Mouse (Mus musculus) spleen, adult 2 months (tissue): Measurements from ENCODE around the gene Atp1a1. TPM values are rescaled to one million over a fixed set of nuclear protein-coding genes. Genes with fewer than 3 reads are reported as not detected.

Experiments
- DNase-seq, 2 experiments: peaks; one replicate each; pipeline versions ENCODE4 v3.0.0 to v3.0.0-alpha.2; 2012 to 2021; ENCODE audit warnings: low spot score in 2 of 2, low read depth in 1 of 2
- H3K27ac ChIP-seq: fragments of 200-500 bp; 2 replicates; pipeline ENCODE4 v1.5.1; 2012; ENCODE audit warnings: low read length, inconsistent platforms; ENCODE audit not compliant: insufficient read depth
- H3K27me3 ChIP-seq: fragments of 200-500 bp; 2 replicates; pipeline ENCODE4 v1.6.1; 2012; ENCODE audit warnings: mild to moderate bottlenecking, moderate library complexity, low read length, inconsistent platforms; ENCODE audit not compliant: control insufficient read depth, insufficient read depth
- H3K36me3 ChIP-seq: fragments of 200-500 bp; 2 replicates; pipeline ENCODE4 v1.6.1; 2012; ENCODE audit warnings: mild to moderate bottlenecking, low read length, inconsistent platforms; ENCODE audit not compliant: control insufficient read depth, insufficient read depth
- H3K4me1 ChIP-seq: fragments of 200-500 bp; 2 replicates; pipeline ENCODE4 v1.6.1; 2011; ENCODE audit warnings: inconsistent platforms; ENCODE audit not compliant: control insufficient read depth, insufficient read depth, insufficient read length
- H3K4me3 ChIP-seq: fragments of 200-500 bp; 2 replicates; pipeline ENCODE4 v1.5.1; 2011; ENCODE audit warnings: mild to moderate bottlenecking, inconsistent platforms; ENCODE audit not compliant: insufficient read depth, insufficient read length; ENCODE audit errors: extremely low read depth
- CTCF ChIP-seq: fragments of 200-500 bp; IDR thresholded peaks from 2 replicates; pipeline ENCODE4 v1.5.1; 2011; ENCODE audit warnings: mild to moderate bottlenecking, inconsistent platforms; ENCODE audit not compliant: insufficient read depth, insufficient read length, insufficient replicate concordance; ENCODE audit errors: extremely low read depth
- POLR2A ChIP-seq: fragments of 200-500 bp; IDR thresholded peaks from 2 replicates; pipeline ENCODE4 v1.6.1; 2011; ENCODE audit warnings: low read depth, low read length, inconsistent platforms
- whole genome bisulfite sequencing: fragments of 180-500 bp; shearing (Covaris S2); methylation state at CpG from one replicate; pipeline ENCODE4 v1.1.7; 2018; 5-methylcytosine and 5-hydroxymethylcytosine counted together
- polyA plus RNA-seq: library from polyadenylated mRNA; depleted of rRNA; stranded (reverse); fragments of >200 nt; gene quantifications from 2 replicates; pipeline ENCODE4 v1.2.3, GENCODE M21; 2012

Atp1a1 gene
- polyA plus RNA-seq, 1 experiment, result 91.4 TPM

- peaks cover 38% of the 10 kb centered on the region for H3K36me3 ChIP-seq
- H3K27ac ChIP-seq, result no peak overlapping the region
- DNase-seq, result no peak
- no peak overlapping the region for H3K4me3 ChIP-seq
- H3K27me3 ChIP-seq, result no peaks in the 10 kb centered on the region
- TF ChIP-seq CTCF, result no peak
- TF ChIP-seq POLR2A, result no peak
- WGBS, result 67% methylated on average over 9 of the region's 9 CpGs
- H3K4me1 ChIP-seq, result no peaks in the 10 kb centered on the region; the same call in 1 of the 2 replicates
Observed at GRCm38 (mm10) chr3:101575527-101576085, 28.9 kb downstream of the Atp1a1 start.

- no peak for DNase-seq
- peaks cover 33% of the 10 kb centered on the region for H3K36me3 ChIP-seq
- TF ChIP-seq CTCF, result no peak
- TF ChIP-seq POLR2A, result no peak
- 93% methylated on average over 3 of the region's 3 CpGs for WGBS
- H3K27ac ChIP-seq, result no peak overlapping the region
- no peaks in the 10 kb centered on the region; the same call in 1 of the 2 replicates for H3K4me1 ChIP-seq
- H3K4me3 ChIP-seq, result no peak overlapping the region
- H3K27me3 ChIP-seq, result no peaks in the 10 kb centered on the region
Observed at GRCm38 (mm10) chr3:101574463-101575193, 29.9 kb downstream of the Atp1a1 start.

GRCm38 (mm10) chr3:101572991-101573390 lies 31.5 kb downstream of the Atp1a1 start:
- no peak for TF ChIP-seq CTCF
- TF ChIP-seq POLR2A, result no peak
- Histone ChIP-seq H3K27me3 (no peaks in the 10 kb centered on the region), H3K4me1 (no peaks in the 10 kb centered on the region; the same call in 1 of the 2 replicates)

DNA sequence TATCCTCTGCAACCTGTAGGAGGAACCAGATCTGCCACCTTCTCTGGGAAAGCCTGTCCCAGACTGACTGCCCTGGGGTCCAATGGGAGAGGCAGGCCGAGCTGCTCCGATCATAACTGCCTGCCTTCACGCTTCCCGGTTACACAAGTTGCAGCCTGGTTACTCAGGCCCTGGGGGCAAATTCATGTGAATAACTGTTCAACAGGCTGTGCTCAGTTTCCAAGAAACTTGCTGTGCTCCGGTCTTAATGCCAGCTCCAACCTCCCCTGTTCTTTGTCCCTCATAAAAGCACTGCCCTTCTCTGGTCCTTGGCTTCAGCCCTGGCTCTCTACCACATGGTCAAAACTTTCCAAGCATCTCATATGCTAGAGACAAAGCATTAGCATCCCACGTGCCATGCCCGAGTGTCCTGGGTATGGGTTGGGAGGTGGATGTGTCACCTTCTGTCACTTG lies 32.3 kb downstream of the Atp1a1 start:
- WGBS, result 88% methylated on average over 7 of the region's 7 CpGs
- Histone ChIP-seq H3K4me1 (no peaks in the 10 kb centered on the region; the same call in 1 of the 2 replicates), H3K27me3 (no peaks in the 10 kb centered on the region), H3K27ac (no peak overlapping the region), H3K36me3 (peaks cover 11% of the 10 kb centered on the region; the same call in 1 of the 2 replicates), H3K4me3 (no peak overlapping the region)
- DNase-seq, result no peak
- TF ChIP-seq CTCF, result no peak
- TF ChIP-seq POLR2A, result no peak

More at GRCm38 (mm10) chr3:101572991-101573390, 31.5 kb downstream of the Atp1a1 start:
- Histone ChIP-seq H3K27ac (no peak overlapping the region), H3K4me3 (no peak overlapping the region), H3K36me3 (peaks cover 18% of the 10 kb centered on the region)
- DNase-seq, result no peak
- 82% methylated on average over 5 of the region's 5 CpGs for WGBS

- no peak overlapping the region for H3K4me3 ChIP-seq
- peaks cover 6% of the 10 kb centered on the region; the same call in 1 of the 2 replicates for H3K36me3 ChIP-seq
- TF ChIP-seq CTCF, result no peak
- TF ChIP-seq POLR2A, result no peak
- H3K4me1 ChIP-seq, result no peaks in the 10 kb centered on the region; the same call in 1 of the 2 replicates
- no peak overlapping the region for H3K27ac ChIP-seq
- H3K27me3 ChIP-seq, result no peaks in the 10 kb centered on the region
- no peak for DNase-seq
- WGBS, result 85% methylated on average over 8 of the region's 8 CpGs
Observed at GRCm38 (mm10) chr3:101571515-101572130, 32.9 kb downstream of the Atp1a1 start.

- H3K27me3 ChIP-seq, result no peaks in the 10 kb centered on the region
- DNase-seq, result no peak
- H3K27ac ChIP-seq, result no peak overlapping the region
- no peak overlapping the region for H3K4me3 ChIP-seq
- no peak for TF ChIP-seq CTCF
- no peak for TF ChIP-seq POLR2A
- H3K36me3 ChIP-seq, result peaks cover 3% of the 10 kb centered on the region; the same call in 1 of the 2 replicates
- 84% methylated on average over 6 of the region's 6 CpGs for WGBS
- no peaks in the 10 kb centered on the region; the same call in 1 of the 2 replicates for H3K4me1 ChIP-seq
Observed at GRCm38 (mm10) chr3:101570747-101571514, 33.6 kb downstream of the Atp1a1 start.
